Mouse (Mus musculus) testis, adult 2 months (tissue): Measurements from ENCODE around the gene Wdr77. TPM values are rescaled to one million over a fixed set of nuclear protein-coding genes. Genes with fewer than 3 reads are reported as not detected.
"Not testable (repeated sequence)": the region's sequence is repeated elsewhere in the genome, so short reads cannot be mapped to it uniquely, and the experiment has no call there.

Experiments used
- H3K27ac ChIP-seq: fragments of 200-500 bp; 2 replicates; pipeline ENCODE4 v1.5.1; 2012; ENCODE audit warnings: low read depth, low read length; ENCODE audit not compliant: control insufficient read depth, insufficient read depth
- H3K27me3 ChIP-seq: fragments of 200-500 bp; 2 replicates; pipeline ENCODE4 v1.6.1; 2012; ENCODE audit warnings: mild to moderate bottlenecking, low read length, moderate library complexity; ENCODE audit not compliant: control insufficient read depth, insufficient read depth
- H3K36me3 ChIP-seq: fragments of 200-500 bp; 2 replicates; pipeline ENCODE4 v1.6.1; 2012; ENCODE audit warnings: mild to moderate bottlenecking, low read length; ENCODE audit not compliant: control insufficient read depth, insufficient read depth
- H3K4me1 ChIP-seq: fragments of 200-500 bp; 2 replicates; pipeline ENCODE4 v1.6.1; 2012; ENCODE audit warnings: low read length; ENCODE audit not compliant: control insufficient read depth, insufficient read depth
- H3K4me3 ChIP-seq: fragments of 200-500 bp; 2 replicates; pipeline ENCODE4 v1.5.1; 2012; ENCODE audit warnings: low read depth, mild to moderate bottlenecking, low read length, moderate library complexity, mixed read lengths; ENCODE audit not compliant: control insufficient read depth
- CTCF ChIP-seq: fragments of 200-500 bp; IDR thresholded peaks from 2 replicates; pipeline ENCODE4 v1.5.1; 2012; ENCODE audit warnings: low read depth, mild to moderate bottlenecking, inconsistent platforms, low read length, moderate library complexity; ENCODE audit not compliant: control insufficient read depth, insufficient read depth, insufficient replicate concordance
- POLR2A ChIP-seq: fragments of 200-500 bp; IDR thresholded peaks from 2 replicates; pipeline ENCODE4 v1.6.1; 2012; ENCODE audit warnings: low read depth, mild to moderate bottlenecking, inconsistent platforms, low read length, moderate library complexity; ENCODE audit not compliant: control insufficient read depth
- polyA plus RNA-seq: library from polyadenylated mRNA; depleted of rRNA; stranded (reverse); fragments of >200 nt; gene quantifications from 2 replicates; pipeline ENCODE4 v1.2.3, GENCODE M21; 2012; rRNA removed

The Wdr77 gene
- 50.4 and 55.8 TPM in 2 replicates for polyA plus RNA-seq

GRCm38 (mm10) chr3:105958974-105959580 is at the start of gene Wdr77:
Gene Wdr77 (plus strand): TSS chr3:105959369.
- TF ChIP-seq POLR2A (peak; percentile 98), CTCF (no peak)
- Histone ChIP-seq H3K4me3 (peak within 1 kb of the TSS; percentile 94), H3K36me3 (peaks cover 4% of the 10 kb centered on the region), H3K27me3 (no peaks in the 10 kb centered on the region), H3K4me1 (no peaks in the 10 kb centered on the region), H3K27ac (peak within 1 kb of the TSS; percentile 90)

- H3K4me3 ChIP-seq, result no peak overlapping the region
- no peaks in the 10 kb centered on the region for H3K4me1 ChIP-seq
- no peaks in the 10 kb centered on the region for H3K36me3 ChIP-seq
- no peak overlapping the region for H3K27ac ChIP-seq
- TF ChIP-seq CTCF (no peak), POLR2A (no peak)
- no peaks in the 10 kb centered on the region for H3K27me3 ChIP-seq
Measured at GRCm38 (mm10) chr3:105910519-105911190, 48.5 kb upstream of the Wdr77 start.

- Histone ChIP-seq H3K36me3 (no peaks in the 10 kb centered on the region), H3K4me3 (no peak overlapping the region), H3K27me3 (no peaks in the 10 kb centered on the region), H3K4me1 (no peaks in the 10 kb centered on the region), H3K27ac (no peak overlapping the region)
- TF ChIP-seq POLR2A (no peak), CTCF (no peak)
Measured at GRCm38 (mm10) chr3:105912097-105912880, 46.9 kb upstream of the Wdr77 start.

- no peak for TF ChIP-seq POLR2A
- no peak for TF ChIP-seq CTCF
- H3K27ac ChIP-seq, result no peak overlapping the region
- no peaks in the 10 kb centered on the region for H3K4me1 ChIP-seq
- H3K4me3 ChIP-seq, result no peak overlapping the region
- no peaks in the 10 kb centered on the region for H3K36me3 ChIP-seq
- no peaks in the 10 kb centered on the region for H3K27me3 ChIP-seq
Measured at GRCm38 (mm10) chr3:105913839-105914681, 45.1 kb upstream of the Wdr77 start.

- no peaks in the 10 kb centered on the region; the same call in 1 of the 2 replicates for H3K4me1 ChIP-seq
- H3K27ac ChIP-seq, result no peak overlapping the region
- no peak overlapping the region for H3K4me3 ChIP-seq
- TF ChIP-seq CTCF, result no peak
- no peak for TF ChIP-seq POLR2A
- no peaks in the 10 kb centered on the region for H3K36me3 ChIP-seq
- H3K27me3 ChIP-seq, result no peaks in the 10 kb centered on the region
Measured at GRCm38 (mm10) chr3:105915281-105915680, 43.9 kb upstream of the Wdr77 start.

- not testable (repeated sequence) for H3K4me1 ChIP-seq, H3K4me3 ChIP-seq, H3K27me3 ChIP-seq, H3K36me3 ChIP-seq, H3K27ac ChIP-seq
Measured at GRCm38 (mm10) chr3:105916455-105916854, 42.7 kb upstream of the Wdr77 start.
